Mouse (Mus musculus) heart, adult 2 months (tissue): ENCODE data around the gene Slc6a6.

Source experiments
- CTCF ChIP-seq: fragments of 200-600 bp; IDR thresholded peaks from 2 replicates; pipeline ENCODE4 v1.8.1; 2022; ENCODE audit warnings: antibody characterized with exemption, mild to moderate bottlenecking, moderate library complexity
- EP300 ChIP-seq: fragments of 200-500 bp; IDR thresholded peaks from 2 replicates; pipeline ENCODE4 v1.6.1; 2011; ENCODE audit warnings: low read depth, low read length, control low read depth; ENCODE audit not compliant: insufficient read depth
- POLR2A ChIP-seq: fragments of 200-500 bp; IDR thresholded peaks from 2 replicates; pipeline ENCODE4 v1.6.1; 2011; ENCODE audit warnings: mild to moderate bottlenecking, low read depth, low read length, control low read depth; ENCODE audit not compliant: insufficient read depth

- TF ChIP-seq POLR2A = no peak
- TF ChIP-seq CTCF = no peak
- no peak for TF ChIP-seq EP300
These were observed 17.2 kb downstream of the Slc6a6 start for GRCm38 (mm10) chr6:91700823-91701621.
